Mouse (Mus musculus) fibroblast of lung, adult 2 months (primary cell): Measurements from ENCODE around the gene Rpa1.
"Not testable (repeated sequence)": the region's sequence is repeated elsewhere in the genome, so short reads cannot be mapped to it uniquely, and the experiment has no call there.

ENCODE experiments used
- DNase-seq: peaks from one replicate; pipeline ENCODE4 v3.0.0-alpha.2; 2011; ENCODE audit warnings: low read depth

Rpa1 gene

DNA sequence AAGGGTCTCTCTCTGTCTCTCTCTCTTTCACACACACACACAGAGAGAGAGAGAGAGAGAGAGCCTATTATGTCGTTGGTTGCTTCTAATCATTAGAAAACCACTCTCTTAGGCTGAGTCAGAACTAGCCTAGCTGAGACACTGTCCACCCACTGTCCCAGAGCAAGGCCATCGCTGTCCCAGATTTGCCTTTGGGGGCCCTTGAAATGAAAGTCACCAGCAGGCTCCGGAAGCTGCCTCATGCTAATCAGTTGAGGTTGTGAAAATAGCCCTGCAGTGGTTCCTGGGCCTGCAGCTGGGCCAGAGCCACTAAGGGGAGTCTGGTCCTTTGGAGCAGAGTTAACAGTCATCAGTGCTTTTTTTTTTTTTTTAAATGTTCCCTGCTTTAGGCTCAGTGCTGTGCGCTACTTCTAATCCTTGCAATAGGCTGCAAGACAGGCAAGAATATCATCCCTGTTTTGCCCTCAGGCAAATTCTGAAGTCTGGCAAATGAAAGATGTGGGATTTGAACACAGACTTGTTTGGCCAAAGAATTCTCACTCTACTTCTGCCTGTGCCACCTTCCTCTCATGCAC is 62.1 kb downstream of the Rpa1 start:
- no peak for DNase-seq

DNA sequence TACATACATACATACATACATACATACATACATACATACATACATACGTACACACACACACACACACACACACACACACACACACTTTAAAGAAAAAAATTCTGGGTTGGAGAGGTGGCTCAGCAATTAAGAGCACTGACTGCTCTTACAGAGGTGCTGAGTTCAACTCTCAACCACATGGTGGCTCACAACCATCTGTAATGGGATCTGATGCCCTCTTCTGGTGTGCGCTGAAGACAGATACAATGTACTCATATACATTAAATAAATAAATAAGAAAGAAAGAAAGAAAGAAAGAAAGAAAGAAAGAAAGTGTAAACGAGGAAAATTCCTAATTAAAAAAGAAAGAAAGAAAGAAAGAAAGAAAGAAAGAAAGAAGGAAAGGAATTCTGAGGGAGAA is 64.3 kb downstream of the Rpa1 start:
- DNase-seq = not testable (repeated sequence)

DNA sequence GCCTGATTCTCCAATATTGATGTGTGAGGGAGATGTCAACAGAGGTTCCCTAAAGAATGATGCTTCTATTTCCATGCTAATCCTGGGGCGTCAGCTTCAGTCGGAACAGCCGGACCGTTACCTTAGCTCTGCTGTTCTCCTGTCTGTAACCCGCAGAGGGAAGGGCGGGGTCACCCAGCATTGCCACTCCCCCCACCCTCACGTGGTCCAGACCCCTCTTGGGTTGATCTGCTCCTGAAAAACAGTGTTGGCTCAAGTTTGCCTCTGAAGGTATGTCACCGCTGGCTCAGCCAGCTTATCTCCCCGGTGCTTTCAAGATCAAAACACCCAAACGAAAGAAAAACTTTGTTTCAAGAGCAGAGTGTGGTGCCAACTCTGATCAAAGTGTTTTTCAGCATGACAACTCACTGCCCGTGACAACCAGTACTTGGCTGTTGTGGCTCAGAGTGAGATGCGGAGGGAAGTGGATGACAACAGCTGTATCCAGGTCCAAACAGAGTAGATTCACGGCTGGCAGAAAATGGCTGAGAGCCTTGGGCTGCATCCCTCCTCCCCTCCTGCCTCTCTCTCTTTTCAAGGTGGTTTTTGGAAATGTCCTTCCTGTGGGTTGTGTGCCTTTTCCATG is 65.5 kb downstream of the Rpa1 start:
- DNase-seq = no peak

DNA sequence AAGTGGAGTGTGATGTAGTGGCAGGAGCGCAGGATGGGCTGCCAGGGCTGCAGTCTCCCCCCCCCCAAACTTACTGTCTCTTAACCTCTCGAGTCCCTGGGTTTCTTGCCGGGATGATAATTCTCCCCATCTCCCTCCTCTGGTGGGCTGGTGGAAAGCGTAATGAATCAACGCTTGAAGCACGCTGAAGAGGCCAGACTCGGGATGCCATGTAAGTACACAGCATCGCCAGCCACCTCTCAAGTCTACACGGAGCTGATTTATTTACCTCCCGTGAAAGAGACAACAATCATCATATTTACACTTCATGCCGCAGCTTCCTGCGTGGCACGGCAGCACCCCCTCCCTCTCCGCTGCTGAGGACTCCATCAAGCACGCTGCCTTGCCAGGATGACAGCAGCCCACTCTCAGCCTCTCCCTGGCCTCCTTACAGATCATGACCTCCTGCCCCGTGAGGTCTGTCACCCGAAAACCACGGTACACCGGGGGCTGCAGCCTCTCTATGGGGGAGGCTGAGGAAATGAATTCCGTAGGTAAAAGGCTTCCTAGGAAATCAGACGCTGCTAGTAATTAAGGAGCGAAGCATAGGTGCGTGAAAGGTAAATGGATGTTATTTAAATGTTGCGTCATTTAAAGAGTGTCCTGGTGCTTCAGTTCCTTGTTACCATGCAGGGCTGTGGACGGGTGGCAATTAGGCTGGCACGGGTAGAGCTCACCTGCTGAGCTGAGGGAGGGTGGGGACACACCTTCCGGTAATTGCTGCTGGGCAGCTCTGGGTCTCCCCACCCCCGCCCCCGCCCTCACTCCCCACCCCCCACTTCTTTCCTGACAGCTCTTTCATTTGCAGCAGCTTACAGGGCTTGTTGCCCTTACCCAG is 66.5 kb downstream of the Rpa1 start:
- no peak for DNase-seq

DNA sequence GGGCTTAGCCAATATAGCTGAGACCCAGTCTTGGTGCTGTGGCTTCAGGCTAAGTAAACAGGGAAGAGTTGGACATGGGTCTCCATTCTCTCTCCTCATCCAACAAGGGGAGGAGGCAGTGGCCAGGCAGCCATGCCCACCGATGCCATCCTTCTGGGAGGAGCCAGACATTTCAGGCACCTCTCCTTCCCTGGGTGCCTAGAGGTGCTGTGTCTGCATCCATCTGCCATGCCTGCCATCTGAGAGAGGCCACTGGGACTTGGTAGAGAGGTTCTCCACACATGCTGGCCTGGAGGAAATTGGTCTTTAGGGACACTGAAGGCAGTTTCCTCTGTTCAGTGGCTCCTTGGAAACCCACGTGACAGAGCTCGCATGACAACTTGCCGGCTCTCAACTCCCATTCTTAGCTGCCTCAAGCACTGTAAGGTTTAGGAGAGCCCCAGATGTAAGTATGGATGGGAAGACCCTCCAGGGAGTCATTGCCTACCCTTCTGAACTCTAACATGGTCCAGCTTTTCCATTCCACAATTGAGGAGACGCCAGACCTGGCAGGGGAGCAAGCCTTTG is 67.6 kb downstream of the Rpa1 start:
- no peak for DNase-seq

DNA sequence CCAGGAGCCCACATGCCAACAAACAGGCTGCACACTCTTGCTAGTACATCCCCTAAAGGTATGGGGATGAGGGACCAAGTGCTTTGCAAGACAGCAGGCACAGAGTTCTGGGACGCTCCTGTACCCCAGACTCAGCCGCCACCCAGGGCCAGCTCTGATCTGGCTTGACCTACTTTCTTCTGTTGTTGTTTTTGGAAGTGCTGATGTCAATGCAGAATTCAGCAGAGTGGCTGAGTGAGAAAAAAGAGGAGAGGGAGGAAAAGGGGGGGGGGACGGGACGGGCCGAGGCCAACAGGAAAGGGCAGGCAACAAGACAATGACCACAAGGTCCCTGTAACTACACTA is 68.1 kb downstream of the Rpa1 start:
- DNase-seq = no peak

DNA sequence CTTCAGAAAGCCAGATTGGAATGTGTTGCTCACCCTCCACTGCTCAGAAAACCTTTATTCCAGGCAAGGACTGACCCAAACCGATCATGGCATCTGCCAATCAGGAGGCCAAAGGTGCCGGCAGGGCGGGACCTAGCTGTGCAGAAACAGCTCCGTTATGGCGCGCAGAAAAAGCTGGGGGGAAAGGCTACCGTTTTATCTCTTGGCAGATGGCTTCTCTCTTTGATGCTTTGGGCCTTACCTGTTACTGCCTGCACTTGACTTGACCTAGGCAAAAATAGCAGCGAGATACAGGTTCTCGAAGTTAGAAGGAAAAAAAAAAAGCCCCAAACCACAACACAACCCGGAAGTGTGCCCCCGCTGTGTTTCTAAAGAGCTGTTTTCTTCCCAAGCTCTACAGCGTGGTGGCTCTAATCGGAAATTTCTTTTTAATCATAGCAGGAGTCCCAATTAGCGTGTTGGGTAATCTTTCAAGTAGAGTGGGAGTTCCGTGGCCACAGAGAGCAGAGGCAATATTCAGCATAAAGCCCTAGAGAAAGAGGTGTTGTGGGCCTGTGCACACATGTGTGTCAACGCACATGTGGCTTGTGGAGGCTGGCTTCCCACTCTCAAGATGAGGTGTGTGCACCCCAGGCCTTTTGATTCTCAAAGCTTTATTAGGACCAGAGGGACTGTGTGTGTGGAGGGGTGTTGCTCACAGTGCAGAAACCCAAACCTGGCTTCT is 68.6 kb downstream of the Rpa1 start:
- DNase-seq = no peak

DNA sequence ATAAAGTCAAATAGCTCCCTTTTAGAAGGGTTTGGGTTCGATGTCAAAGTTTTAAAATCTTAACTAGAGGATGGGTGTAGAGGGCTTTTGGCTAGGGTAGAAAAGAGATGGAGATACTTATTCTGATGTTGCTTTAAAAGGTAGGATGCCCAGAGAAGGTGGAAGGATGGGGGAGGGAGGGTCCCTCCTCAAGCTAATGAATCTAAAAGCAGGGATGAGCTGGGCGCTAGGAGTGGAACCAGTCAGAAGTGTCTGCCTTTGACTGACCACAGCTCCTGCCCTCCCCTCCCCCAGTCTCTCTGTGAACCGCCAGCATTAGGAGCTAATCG is 69.1 kb downstream of the Rpa1 start:
- DNase-seq = no peak

DNA sequence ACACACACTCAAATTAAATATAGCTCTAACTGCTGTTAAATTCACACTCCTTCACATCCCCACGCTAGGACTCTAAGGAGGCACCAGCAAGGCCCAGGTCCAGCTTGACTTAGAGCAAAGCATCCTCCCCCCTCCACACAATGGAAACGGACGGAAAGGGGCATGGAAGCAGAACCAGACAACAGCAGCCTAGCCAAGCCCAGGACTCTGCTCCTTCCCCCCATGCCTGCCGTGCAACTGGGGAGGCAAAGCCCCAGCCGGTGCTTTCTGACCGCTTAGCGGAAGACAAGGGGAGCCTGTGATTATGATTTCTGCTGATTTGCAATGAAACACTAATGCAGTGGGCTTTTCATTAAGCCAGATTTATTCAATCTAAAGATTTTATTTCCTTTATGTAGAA is 70.0 kb downstream of the Rpa1 start:
- DNase-seq = no peak

DNA sequence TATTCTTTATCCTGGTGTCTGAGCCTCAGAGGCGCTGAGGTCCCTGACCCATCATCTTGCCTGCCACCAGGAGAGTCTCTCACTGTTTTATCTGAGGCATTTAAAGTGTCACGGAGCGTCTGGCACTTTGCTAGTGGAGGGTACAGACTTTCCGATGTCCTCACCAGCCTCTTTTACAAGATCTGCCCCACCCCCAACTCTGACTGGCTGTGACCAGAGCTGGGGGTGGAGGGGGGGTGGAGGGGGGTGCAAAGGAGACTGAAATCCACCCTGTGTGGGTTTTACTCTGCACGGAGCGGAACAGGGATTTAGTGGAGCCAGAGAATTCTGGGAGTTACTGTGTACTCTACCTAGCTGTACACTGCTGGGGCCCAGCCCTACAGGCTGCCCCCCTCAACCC is 73.1 kb downstream of the Rpa1 start:
- no peak for DNase-seq

DNA sequence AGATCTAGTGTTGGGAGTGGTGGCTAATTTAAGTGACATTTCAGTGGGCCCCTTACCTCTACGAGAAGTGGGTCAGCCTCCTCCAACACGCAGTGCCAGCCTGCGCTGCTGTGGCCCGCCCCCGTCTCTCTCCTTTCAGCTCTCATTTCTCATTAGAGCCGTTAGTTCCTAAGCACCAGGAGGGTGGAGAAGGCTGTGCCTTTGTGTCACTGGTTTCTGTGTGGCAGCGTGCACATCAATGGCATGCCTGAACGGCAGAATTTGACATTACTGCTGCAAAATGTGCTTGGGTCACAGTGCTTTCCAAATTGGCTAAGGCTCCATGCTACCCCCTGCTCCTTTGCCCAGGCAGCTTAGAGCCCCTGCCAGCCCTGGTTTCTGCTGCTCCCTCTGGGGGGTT is 74.7 kb downstream of the Rpa1 start:
- DNase-seq = no peak

DNA sequence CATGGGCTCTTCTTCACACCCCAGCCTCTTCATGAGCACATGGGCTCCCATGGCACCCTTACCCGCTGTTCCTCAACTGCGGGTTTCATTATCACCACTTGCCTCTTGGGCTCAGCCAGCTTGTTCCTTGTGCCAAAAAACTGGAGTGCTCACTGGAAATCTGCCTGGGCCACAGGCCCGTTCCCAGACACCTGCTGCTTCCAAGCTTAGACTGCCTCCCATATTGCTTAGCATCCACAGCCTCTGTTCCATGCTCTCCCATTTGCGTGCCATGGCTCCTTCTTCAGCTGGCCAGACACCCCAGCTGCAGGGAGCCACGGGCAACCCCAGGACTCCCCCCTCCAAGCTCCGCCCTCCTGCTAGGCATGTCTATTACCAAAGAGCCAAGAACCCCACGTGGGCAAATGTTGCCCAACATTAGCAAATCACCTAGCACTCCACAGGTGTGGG is 77.1 kb downstream of the Rpa1 start:
- DNase-seq = no peak

DNA sequence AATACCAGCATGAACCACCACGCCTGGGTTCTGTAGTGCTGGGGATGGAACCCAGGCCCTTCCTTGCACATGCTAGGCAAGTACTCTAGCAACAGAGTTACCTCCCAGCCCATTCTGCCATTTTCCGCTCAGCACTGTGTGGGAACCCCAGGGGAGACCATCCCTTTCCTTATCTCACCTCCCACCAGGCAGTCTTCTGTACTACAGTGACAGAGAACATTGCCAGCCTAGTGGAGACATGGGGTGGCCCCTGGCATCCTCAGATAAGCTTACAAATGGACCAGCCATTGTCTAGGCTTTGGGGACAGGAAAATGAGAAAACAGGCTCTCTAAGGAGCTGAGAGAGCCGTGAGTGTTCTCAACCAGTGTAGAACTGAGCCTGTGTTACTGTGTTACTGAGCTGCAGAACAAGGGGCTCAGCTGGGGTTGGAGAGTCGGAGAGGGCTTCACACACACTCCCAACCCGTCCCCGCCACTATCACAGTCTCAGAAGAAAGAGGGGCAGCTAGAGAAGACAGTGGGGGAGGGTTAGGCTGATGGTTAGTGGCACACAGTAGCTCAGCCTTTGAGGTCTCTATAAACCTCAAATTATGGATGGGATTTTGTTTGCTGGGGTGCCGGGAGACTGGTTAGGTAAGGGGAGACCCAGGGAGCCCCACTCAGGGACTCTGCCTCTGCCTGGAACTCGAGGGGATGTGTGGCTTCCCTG is 77.7 kb downstream of the Rpa1 start:
- DNase-seq = no peak

DNA sequence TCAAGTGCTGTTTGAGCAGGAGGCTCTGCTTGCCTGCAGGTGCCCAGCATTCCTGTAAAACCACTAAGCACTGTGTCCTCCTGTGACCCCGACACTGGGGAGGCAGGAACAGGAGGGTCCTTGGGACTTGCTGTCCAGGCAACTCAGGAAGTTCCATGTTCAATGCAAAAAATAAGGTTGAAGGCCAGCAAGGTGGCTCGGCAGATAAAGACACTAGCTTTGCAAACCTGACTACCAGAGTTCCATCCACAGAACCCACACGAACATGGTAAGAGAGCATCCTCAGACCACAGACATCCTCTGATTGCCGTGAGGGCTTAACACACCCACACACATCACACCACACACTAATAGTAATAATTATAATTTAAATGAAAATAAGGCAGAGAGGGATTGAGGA is 78.9 kb downstream of the Rpa1 start:
- DNase-seq = no peak

DNA sequence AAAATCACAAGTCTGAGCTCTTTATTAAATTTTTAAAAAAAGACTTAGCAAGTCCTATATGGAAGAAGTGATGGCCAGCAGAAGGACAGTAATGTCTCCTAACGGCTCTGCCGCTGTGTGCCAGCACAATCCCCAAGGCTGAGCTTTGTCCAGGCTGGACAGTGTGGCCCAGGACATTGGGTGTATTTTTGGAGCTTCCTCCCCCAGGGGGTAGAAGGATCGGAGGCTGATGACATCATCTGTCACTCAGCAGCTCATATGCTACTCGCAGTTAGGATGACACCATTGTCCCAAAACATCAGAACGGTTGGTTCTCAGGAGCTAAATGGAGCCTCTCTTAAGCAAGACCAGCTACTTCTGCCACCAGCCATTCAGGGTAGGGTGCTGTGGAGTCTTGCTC is 79.6 kb downstream of the Rpa1 start:
- DNase-seq = no peak

DNA sequence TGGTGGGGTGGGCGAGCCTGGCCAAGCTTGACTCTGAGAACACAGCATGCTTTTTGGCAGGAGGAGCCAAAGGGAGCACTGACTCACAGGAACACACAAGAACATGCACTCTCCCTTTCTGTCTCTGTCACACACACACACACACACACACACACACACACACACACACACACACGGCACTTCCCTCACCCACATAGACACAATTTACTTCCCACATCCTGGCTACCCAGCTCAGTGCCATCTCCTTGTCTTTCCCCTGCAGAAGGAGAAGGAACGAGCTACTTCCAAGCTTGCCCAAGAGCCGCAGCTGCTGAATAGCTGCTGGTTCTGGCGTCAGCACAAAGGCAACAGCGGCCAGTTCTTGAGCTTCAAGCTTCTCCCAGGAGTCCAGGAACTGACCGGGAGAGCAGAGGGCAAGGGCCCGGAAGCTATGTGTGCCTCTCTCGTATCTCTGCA is 80.3 kb downstream of the Rpa1 start:
- DNase-seq = peak; percentile 56

DNA sequence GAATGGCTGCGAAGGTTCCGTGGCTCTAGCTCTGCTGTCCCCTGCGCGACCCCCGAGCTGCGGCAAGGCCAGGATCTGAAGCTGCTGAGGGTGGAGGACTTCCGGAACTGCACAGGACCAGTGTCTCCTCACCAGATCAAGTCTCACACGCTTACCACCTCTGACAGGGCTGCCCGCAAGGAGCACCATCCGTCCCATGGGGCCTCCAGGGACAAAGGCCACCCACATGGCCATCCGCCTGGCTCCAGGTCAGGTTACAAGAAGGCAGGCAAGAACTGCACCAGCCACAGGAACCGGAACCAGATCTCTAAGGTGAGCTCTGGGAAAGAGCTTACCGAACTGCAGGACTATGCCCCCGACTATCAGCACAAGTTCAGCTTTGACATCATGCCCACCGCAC is 82.6 kb downstream of the Rpa1 start:
- DNase-seq = no peak

DNA sequence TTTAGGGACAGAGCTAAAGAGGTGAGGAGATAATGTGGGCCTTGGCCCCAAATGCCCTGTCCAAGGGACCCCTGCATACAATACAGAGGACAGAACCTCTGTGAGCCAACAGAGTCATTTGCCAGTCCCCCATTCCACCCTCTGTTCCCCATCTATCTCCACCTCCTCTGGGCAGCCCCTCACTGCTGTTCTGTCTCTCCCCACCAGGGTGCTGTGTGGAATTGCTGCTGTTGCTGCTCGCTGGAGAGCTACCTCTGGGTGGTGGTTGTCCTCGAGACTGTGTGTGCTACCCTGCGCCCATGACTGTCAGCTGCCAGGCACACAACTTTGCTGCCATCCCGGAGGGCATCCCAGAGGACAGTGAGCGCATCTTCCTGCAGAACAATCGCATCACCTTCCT is 83.6 kb downstream of the Rpa1 start:
- DNase-seq = no peak

DNA sequence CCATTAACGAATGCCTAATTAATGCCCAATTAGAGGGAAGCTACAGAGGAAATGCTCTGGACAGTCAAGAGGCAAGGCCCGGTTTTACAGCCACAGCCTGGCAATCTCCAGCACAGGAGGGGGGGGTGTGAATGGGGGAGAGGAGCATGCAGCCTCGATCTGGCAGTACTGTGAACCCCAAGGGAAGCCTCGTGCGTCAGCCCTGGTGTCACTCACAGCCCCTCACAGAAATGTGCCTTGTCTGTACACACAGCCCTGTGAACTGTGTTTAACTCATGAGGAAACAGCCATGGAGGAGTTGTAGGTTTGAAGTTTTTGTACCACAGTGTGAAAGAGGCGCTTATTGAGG is 84.2 kb downstream of the Rpa1 start:
- no peak for DNase-seq

DNA sequence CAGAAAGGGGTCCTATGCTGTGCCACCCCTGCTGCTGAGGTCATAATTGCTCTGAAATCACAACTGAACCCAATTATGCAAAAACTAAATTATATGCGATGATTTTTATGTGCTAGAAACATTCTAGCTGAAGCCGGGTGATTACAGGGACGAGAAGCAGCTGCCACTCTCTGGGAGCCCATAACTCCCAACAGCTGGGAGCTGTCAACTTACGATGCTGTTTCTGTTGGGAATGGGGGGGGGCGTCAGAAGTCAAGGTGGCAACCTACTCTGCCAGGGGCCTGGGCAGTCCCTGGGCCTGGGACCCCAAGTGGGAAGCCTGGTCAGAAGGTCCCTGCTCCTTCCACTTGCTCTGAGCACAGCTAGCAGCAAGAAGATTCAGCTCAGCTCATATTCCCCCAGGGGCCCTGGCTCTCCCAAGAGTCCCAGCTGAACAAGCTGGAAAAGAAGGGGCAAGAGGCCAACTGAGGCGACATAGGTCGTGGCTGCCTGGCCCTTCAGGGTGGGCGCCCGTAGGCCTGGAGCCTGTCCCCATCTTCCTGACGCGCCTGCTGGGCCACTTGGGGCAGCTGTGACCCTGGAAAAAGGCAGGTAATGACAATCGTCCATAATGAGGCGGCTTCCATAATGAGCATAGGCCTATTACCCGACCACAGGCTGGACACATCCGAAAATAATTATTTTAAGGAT is 84.7 kb downstream of the Rpa1 start:
- no peak for DNase-seq

DNA sequence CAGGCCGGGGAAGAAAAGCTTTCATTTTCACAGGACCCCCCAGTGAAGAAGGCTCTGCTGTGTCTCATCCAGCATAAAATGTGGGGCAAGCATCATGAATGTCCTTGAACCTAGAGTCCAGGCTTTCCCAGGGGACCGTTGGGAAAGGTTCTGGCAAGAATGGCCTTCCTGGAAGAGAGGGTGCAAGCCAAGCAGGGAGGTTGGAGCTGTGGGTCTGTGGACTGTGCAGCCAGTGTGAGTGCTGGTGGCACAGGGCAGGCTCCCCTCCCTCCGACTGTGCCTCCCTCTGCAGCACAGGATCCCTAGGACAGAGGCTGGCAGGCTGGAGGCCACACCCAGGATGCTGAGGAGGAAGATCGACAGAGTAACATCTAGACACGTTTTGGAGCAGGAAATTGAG is 85.3 kb downstream of the Rpa1 start:
- DNase-seq = no peak
